Mouse (Mus musculus): ENCODE data around the gene Kctd2. TPM values are rescaled to one million over a fixed set of nuclear protein-coding genes. Genes with fewer than 3 reads are reported as not detected.

Kctd2 gene
- total and polyA plus RNA-seq, 3 experiments = 6.8 to 14.0 (median 13.7) TPM

- dilution Hi-C loops (cut with MboI; ENCODE audit: extremely low pct_ligation_motif_present, extremely low pct_unique_long_range_greater_than_20kb, low sequenced_read_pairs) (no loop called here), in situ Hi-C loops (cut with MboI; ENCODE audit: low pct_ligation_motif_present, low pct_unique_long_range_greater_than_20kb, low sequenced_read_pairs) (no loop called here)
- peaks cover 14% of the 10 kb centered on the region for H3K27me3 ChIP-seq (replicated peaks)
- peaks cover 5 to 18% of the 10 kb centered on the region in 2 experiments for H3K4me1 ChIP-seq (ENCODE audit: control insufficient read depth in 1 of 2, insufficient read depth in 2 of 2)
- H3K9me3 ChIP-seq (replicated peaks; ENCODE audit: low read length) = peaks cover 10% of the 10 kb centered on the region
- no peaks in the 10 kb centered on the region for H3K36me3 ChIP-seq (replicated peaks in 1 of 2; ENCODE audit: control insufficient read depth in 1 of 2, insufficient read depth in 1 of 2, low read length in 1 of 2)
- TF ChIP-seq MXI1 (IDR thresholded peaks at IDR 0.05; ENCODE audit: low read depth, low read length) = no peak
- no peak for DNase-seq (ENCODE audit: extremely low read depth)
- H3K27ac ChIP-seq (ENCODE audit: insufficient read depth, low read depth) = no peak overlapping the region
- H3K4me3 ChIP-seq (replicated peaks in 1 of 3; ENCODE audit: low read depth in 2 of 3, low read length in 2 of 3, poor library complexity in 1 of 3) = no peak overlapping the region
- no peak overlapping the region; the same call in 1 of the 2 replicates for H3K4me2 ChIP-seq (ENCODE audit: insufficient read depth, low read depth, poor library complexity, severe bottlenecking)
- no peak overlapping the region for H3K9ac ChIP-seq (ENCODE audit: insufficient read depth, low read depth)
- H3K79me2 ChIP-seq (replicated peaks; ENCODE audit: control insufficient read depth, extremely low read depth, insufficient read depth, poor library complexity, severe bottlenecking) = no peaks in the 10 kb centered on the region
These were observed 37.5 kb downstream of the Kctd2 start for GRCm38 (mm10) chr11:115457405-115457804.

- Histone ChIP-seq H3K79me2 (replicated peaks; ENCODE audit: control insufficient read depth, extremely low read depth, insufficient read depth, poor library complexity, severe bottlenecking) (no peaks in the 10 kb centered on the region), H3K9ac (ENCODE audit: insufficient read depth, low read depth) (no peak overlapping the region), H3K9me3 (replicated peaks; ENCODE audit: low read length) (no peaks in the 10 kb centered on the region), H3K4me2 (ENCODE audit: insufficient read depth, low read depth, poor library complexity, severe bottlenecking) (no peak overlapping the region), H3K36me3 (replicated peaks in 1 of 2; ENCODE audit: control insufficient read depth in 1 of 2, insufficient read depth in 1 of 2, low read length in 1 of 2) (no peaks in the 10 kb centered on the region), H3K27me3 (replicated peaks) (peaks cover 30% of the 10 kb centered on the region), H3K4me1 (ENCODE audit: control insufficient read depth in 1 of 2, insufficient read depth in 2 of 2) (peaks cover 8 to 23% of the 10 kb centered on the region in 2 experiments), H3K4me3 (replicated peaks in 1 of 3; ENCODE audit: low read depth in 2 of 3, low read length in 2 of 3, poor library complexity in 1 of 3) (no peak overlapping the region), H3K27ac (ENCODE audit: insufficient read depth, low read depth) (no peak overlapping the region)
- DNase-seq (ENCODE audit: extremely low read depth) = no peak
- TF ChIP-seq HCFC1 (IDR thresholded peaks at IDR 0.05; ENCODE audit: low read depth, low read length) = no peak
- no peak for TF ChIP-seq ETS1 (conservative IDR thresholded peaks at IDR 0.05; ENCODE audit: low read depth, low read length)
- in situ Hi-C loops (cut with MboI; ENCODE audit: low pct_ligation_motif_present, low pct_unique_long_range_greater_than_20kb, low sequenced_read_pairs) = no loop called here
- dilution Hi-C loops (cut with MboI; ENCODE audit: extremely low pct_ligation_motif_present, extremely low pct_unique_long_range_greater_than_20kb, low sequenced_read_pairs) = no loop called here
These were observed 41.0 kb downstream of the Kctd2 start for GRCm38 (mm10) chr11:115460976-115461375.

GRCm38 (mm10) chr11:115461846-115462242 is 41.9 kb downstream of the Kctd2 start:
- H3K9me3 ChIP-seq (replicated peaks; ENCODE audit: low read length) = no peaks in the 10 kb centered on the region
- dilution Hi-C loops (cut with MboI; ENCODE audit: extremely low pct_ligation_motif_present, extremely low pct_unique_long_range_greater_than_20kb, low sequenced_read_pairs) (no loop called here), in situ Hi-C loops (cut with MboI; ENCODE audit: low pct_ligation_motif_present, low pct_unique_long_range_greater_than_20kb, low sequenced_read_pairs) (no loop called here)
- no peak for DNase-seq (ENCODE audit: extremely low read depth)
- no peak overlapping the region for H3K9ac ChIP-seq (ENCODE audit: insufficient read depth, low read depth)
- peaks cover 30% of the 10 kb centered on the region for H3K27me3 ChIP-seq (replicated peaks)
- no peak overlapping the region for H3K4me2 ChIP-seq (ENCODE audit: insufficient read depth, low read depth, poor library complexity, severe bottlenecking)
- H3K27ac ChIP-seq (ENCODE audit: insufficient read depth, low read depth) = no peak overlapping the region
- no peaks in the 10 kb centered on the region for H3K79me2 ChIP-seq (replicated peaks; ENCODE audit: control insufficient read depth, extremely low read depth, insufficient read depth, poor library complexity, severe bottlenecking)
- peaks cover 8 to 23% of the 10 kb centered on the region in 2 experiments for H3K4me1 ChIP-seq (ENCODE audit: control insufficient read depth in 1 of 2, insufficient read depth in 2 of 2)
- H3K4me3 ChIP-seq (replicated peaks in 1 of 3; ENCODE audit: low read depth in 2 of 3, low read length in 2 of 3, poor library complexity in 1 of 3) = no peak overlapping the region
- no peaks in the 10 kb centered on the region for H3K36me3 ChIP-seq (replicated peaks in 1 of 2; ENCODE audit: control insufficient read depth in 1 of 2, insufficient read depth in 1 of 2, low read length in 1 of 2)
- TF ChIP-seq ETS1 (conservative IDR thresholded peaks at IDR 0.05; ENCODE audit: low read depth, low read length) = no peak
- TF ChIP-seq RAD21 (IDR thresholded peaks at IDR 0.05; ENCODE audit: low read depth, low read length) = no peak
- no peak for TF ChIP-seq USF1 (IDR thresholded peaks at IDR 0.05; ENCODE audit: low read depth, low read length)
- no peak for TF ChIP-seq CHD1 (IDR thresholded peaks at IDR 0.05; ENCODE audit: low read depth, low read length)
- no peak for TF ChIP-seq PAX5 (IDR thresholded peaks at IDR 0.05; ENCODE audit: low read length)
- no peak for TF ChIP-seq ZNF384 (IDR thresholded peaks at IDR 0.05; ENCODE audit: low read depth, low read length)
- no peak for TF ChIP-seq NRF1 (IDR thresholded peaks at IDR 0.05; ENCODE audit: low read depth, low read length)
- TF ChIP-seq E2F4 (IDR thresholded peaks at IDR 0.05; ENCODE audit: insufficient replicate concordance, low read depth, low read length) = no peak

All from CH12.LX (cell line).